Mouse (Mus musculus) left cerebral cortex, postnatal 25 days (tissue): ENCODE measurements at regions not wholly inside any gene's neighbourhood (a gene's known extent, or its start where the extent isn't known, plus 50 kb on each side); places are given as distances from the start of the nearest gene placed in this dataset.

ENCODE experiments used
- DNase-seq, 2 experiments: peaks; one replicate each; pipeline ENCODE4 v3.0.0; 2022; ENCODE audit warnings: low spot score in 2 of 2, mixed read lengths in 1 of 2
- intact Hi-C: fragments of 180-260 bp; cut with DNase I; formaldehyde crosslinking; loops from one replicate; pipeline ENCODE4 v1.15.1; 2025

- no peak for DNase-seq
- intact Hi-C loops, result no loop called here
These were observed 67.7 kb upstream of the Zfp280d start for GRCm38 (mm10) chr9:72206911-72207310.

GRCm38 (mm10) chr9:72208296-72208695 lies 66.4 kb upstream of the Zfp280d start:
- intact Hi-C loops, result no loop called here
- no peak for DNase-seq

GRCm38 (mm10) chr9:72217296-72218028 lies 57.2 kb upstream of the Zfp280d start:
- intact Hi-C loops, result no loop called here
- DNase-seq, result no peak

- DNase-seq, result no peak
- intact Hi-C loops, result no loop called here
These were observed 55.9 kb upstream of the Zfp280d start for GRCm38 (mm10) chr9:72218736-72219135.

- DNase-seq, result no peak
- intact Hi-C loops, result no loop called here
These were observed 54.8 kb upstream of the Zfp280d start for GRCm38 (mm10) chr9:72219892-72220291.

GRCm38 (mm10) chr9:72221333-72221732 lies 53.3 kb upstream of the Zfp280d start:
- intact Hi-C loops, result no loop called here
- DNase-seq, result no peak
